Mouse (Mus musculus) megakaryocyte, adult 5-6 weeks (primary cell): ENCODE measurements around the gene Rsph6a. TPM values are rescaled to one million over a fixed set of nuclear protein-coding genes. Genes with fewer than 3 reads are reported as not detected.
A peak's percentile ranks its signal among the peaks of the same experiment; 100 is the strongest.

Source experiments
- ATAC-seq: 2 replicates; pipeline ENCODE4 v1.8.0; 2016; ENCODE audit warnings: mild to moderate bottlenecking, inconsistent platforms; ENCODE audit not compliant: poor library complexity, severe bottlenecking
- total RNA-seq, 2 experiments: library from RNA; stranded (forward) in 1 of 2; stranded (reverse) in 1 of 2; fragments of 153-499, 151-499 nt in 1 of 2; fragments of 221-1000, 200-1000 nt in 1 of 2; gene quantifications; 2 replicates each; pipeline versions ENCODE4 v1.2.3 to v1.2.4; 2015 to 2017

Rsph6a gene
- total RNA-seq, 2 experiments from 2014 or later = not detected

DNA sequence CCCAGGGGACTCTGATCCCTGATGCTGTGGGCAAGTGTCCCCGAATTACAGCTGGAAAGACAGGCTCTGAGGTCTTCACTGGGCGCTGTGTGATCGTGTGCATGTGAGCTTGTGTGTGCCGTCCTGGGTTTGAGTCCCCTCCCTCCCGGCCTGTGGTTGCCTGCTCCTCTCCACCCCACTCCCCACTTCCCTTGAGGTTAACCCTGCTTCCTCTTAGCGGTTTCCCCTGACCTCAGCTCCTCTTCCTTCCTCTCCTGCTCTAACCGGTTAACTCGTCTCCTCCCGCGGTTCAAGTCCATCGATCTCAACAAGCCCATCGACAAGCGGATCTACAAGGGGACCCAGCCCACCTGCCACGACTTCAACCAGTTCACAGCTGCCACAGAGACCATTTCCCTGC is 23.3 kb downstream of the Rsph6a start:
- ATAC-seq = peak; percentile 90

DNA sequence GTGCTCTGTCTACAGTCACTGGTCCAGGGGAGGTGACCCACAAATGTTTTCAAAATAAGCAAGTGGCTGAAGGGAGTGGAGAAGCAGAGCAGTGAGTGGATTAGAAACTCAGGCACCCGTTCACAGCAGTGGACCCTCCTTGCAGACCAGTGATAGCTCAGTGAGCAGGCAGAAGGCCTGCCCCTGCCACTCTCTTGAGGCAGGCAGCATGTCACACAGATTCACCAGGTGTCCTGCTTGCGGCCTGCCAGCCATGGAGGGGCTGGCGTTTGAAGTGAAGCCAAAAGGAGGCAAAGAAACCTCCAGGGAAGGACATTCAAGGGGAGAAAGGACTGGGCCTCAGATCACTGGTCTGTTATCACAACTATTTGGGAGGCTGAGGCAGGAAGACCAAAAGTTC is 24.2 kb downstream of the Rsph6a start:
- no peak for ATAC-seq

DNA sequence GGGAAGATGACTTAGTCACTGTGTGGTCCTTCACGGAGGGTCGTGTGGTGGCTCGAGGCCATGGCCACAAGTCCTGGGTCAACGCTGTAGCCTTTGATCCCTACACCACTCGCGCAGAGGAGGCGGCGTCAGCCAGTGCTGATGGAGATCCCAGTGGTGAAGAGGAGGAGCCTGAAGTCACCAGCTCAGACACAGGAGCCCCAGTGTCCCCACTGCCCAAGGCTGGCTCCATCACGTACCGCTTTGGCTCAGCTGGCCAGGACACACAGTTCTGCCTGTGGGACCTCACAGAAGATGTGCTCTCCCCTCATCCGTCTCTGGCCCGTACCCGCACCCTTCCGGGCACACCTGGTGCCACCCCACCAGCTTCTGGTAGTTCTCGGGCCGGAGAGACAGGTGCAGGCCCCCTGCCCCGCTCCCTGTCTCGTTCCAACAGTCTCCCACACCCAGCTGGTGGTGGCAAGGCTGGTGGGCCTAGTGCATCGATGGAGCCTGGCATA is 26.0 kb downstream of the Rsph6a start:
- no peak for ATAC-seq

DNA sequence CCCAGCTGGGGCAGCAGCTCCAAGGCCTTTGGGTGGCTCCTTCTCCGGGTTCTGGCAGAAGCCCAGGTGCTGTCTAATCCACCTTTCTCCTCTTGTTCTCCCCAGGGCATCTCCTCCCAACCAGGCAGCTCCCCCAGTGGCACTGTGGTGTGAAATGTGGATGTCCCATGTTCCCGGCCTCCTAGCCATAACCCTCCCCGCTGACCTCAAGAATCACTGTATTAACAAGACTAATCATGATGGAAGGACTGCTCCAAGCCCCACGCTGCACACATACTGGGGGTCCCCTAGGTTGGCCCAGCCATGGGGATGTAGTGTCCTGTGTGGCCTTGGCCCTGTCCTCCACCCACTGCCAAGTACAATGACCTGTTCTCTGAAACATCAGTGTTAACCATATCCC is 27.7 kb downstream of the Rsph6a start:
- ATAC-seq = no peak

DNA sequence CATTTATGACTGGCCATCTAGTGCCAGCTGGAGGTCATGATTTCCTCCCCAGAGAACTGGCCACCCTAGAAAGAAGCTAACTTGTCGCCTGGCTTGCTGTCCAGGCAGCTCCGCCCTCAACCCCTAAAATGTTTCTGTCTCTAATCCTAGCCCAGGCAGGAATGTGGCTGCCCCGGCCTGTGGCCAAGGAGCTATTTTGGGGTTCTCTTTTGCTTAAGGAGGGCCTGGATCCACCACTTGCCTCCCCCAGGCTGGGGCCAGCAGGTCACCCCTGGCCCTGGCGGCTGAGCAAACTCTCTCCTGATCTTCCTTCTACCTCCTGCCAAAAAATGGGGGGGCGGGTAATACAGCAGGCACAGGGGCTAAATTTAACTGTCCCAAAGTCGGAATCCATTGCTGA is 28.6 kb downstream of the Rsph6a start:
- no peak for ATAC-seq

DNA sequence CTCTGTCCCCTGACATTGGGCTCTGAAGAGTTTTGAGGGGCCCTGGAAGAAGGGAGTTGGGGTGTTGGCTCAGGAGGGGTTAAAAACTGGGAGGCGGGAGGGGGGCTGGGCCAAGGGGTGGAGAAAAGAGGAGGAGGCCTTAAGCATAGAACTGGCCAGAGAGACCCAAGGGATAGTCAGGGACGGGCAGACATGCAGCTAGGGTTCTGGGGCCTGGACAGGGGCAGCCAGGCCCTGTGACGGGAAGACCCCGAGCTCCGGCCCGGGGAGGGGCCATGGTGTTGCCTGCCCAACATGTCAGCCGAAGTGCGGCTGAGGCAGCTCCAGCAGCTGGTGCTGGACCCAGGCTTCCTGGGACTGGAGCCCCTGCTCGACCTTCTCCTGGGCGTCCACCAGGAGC is 29.2 kb downstream of the Rsph6a start, which contains the start of gene Dmpk:
TSS of gene Dmpk (plus strand) at position 149 of the 400 bp plus-strand sequence.
- ATAC-seq = no peak

DNA sequence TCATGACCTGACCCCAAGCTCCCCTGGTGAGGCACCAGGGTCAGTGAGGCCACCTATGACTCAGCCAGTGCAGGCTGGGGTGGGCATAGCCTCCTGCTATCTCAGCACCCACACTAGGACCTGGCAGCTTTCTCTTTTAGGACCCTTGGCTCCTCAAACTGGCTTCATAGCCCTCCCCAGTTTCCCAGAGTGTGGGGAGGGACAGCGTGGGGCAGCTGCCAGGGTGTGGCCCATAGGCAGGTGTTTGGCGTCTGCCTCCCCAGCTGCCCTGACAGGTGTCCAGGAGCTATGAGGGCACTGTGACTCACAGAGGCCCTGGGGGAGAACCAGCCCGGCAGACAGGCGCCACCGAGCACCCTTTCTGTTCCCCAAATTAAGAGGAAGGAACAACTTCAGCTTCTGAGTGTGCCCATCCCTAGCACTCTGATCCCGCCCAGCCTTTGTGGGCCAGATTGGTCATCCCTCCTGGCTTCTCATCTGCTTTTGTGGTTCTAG is 29.8 kb downstream of the Rsph6a start:
- ATAC-seq = peak; percentile 84

DNA sequence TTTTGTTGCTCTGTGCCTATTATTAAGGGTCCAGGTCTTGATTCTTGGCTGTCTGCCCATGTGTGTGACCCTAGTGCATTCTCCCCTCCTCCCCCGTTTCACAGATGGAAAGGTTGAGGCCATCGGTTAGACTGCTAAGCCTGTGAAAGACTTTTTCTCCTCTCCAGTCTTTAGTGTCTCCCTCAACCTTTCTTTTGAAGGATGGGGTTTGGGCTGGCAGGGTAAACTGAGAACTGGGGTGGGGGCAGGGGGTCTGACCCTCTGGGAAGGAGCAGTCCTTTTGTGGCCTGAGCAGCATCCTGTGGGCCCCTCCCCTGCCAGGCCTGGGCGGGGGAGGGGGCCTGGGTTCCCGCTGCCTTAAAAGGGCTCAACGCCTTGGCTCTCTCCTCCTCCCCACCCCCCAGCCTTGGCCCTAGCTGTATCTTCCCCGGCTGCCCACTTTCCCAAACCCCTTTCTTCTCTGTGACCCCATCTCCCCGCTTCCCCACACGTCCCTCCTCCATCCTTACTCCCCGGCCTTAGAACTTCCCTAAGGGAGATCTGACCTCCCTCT is 30.5 kb downstream of the Rsph6a start:
- no peak for ATAC-seq

DNA sequence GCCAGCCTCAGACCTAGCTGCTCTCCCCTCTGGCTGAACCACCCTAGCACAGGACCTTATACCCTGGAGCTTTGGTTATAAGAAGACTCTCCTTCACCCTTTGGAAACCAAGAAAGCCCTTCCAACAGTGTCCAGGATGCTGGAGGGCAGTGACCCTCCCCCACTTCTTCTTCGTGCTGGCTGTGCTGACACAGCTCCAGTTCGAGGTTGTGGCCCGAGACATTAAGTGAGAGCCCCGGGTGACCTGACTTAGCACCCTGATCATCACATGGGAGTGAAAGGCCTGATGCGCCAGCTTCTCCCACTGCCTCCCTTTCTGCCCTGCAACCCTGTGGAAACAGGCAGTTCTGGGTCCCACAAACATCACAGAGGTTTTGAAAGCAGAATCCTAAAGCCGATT is 31.0 kb downstream of the Rsph6a start:
- no peak for ATAC-seq

DNA sequence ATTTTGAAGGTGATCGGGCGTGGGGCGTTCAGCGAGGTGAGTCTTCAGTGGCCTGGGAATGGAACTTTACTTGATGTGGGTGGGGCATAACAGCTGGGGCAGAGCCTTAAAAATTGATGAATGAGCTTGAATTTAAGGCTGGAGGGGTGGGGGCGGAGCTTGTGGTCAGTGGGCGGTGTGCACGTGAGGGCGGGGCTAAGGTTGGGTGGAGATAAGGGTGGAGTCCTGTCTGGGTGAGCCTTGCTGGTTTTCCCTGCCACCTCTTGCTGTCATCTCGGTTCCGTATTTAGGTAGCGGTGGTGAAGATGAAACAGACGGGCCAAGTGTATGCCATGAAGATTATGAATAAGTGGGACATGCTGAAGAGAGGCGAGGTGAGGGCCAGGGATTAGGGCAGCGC is 31.6 kb downstream of the Rsph6a start:
- peak; percentile 70 for ATAC-seq

DNA sequence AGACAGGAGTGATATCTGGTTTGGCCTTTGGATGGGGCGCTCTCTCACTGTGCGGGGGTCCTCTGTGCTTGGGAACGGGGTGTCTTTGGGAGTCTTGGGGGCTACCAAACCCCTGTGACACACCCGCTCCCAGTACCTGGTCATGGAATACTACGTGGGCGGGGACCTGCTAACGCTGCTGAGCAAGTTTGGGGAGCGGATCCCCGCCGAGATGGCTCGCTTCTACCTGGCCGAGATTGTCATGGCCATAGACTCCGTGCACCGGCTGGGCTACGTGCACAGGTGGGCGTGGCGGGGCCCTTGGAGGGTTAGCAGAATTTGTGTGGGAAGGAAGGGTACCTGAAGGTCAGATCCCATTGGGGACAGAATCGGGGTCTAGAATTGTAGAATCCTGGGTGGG is 32.3 kb downstream of the Rsph6a start:
- ATAC-seq = no peak

DNA sequence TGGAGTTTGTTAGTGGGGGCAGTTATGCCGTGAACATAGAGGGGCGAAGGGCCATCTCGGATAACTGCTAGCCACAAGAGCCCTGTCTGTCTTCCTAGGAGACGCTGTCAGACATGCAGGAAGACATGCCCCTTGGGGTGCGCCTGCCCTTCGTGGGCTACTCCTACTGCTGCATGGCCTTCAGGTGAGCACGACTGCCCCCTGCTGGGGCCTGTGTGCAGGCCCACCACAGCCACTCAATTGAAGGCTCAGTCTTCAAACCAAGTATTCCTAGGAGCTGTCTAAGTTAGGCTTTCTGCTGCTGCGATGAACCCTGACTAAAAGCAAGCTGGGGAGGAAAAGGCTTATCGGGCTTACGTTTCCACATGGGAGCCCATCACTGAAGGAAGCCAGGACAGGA is 34.3 kb downstream of the Rsph6a start:
- peak; percentile 45 for ATAC-seq

DNA sequence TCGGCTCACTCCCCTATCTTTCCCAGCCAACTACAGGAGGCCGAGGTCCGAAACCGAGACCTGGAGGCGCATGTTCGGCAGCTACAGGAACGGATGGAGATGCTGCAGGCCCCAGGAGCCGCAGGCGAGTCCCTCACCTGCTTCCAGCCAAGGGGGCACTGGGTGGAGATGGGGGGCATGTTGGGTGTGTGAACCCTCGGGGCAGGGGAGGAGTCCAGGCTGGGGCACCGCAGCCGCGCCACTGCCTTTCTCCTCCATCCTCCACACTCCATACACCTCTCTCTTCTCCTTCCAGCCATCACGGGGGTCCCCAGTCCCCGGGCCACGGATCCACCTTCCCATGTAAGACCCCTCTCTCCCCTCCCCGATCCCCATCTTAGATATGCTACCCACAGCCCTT is 37.4 kb downstream of the Rsph6a start:
- ATAC-seq = no peak

DNA sequence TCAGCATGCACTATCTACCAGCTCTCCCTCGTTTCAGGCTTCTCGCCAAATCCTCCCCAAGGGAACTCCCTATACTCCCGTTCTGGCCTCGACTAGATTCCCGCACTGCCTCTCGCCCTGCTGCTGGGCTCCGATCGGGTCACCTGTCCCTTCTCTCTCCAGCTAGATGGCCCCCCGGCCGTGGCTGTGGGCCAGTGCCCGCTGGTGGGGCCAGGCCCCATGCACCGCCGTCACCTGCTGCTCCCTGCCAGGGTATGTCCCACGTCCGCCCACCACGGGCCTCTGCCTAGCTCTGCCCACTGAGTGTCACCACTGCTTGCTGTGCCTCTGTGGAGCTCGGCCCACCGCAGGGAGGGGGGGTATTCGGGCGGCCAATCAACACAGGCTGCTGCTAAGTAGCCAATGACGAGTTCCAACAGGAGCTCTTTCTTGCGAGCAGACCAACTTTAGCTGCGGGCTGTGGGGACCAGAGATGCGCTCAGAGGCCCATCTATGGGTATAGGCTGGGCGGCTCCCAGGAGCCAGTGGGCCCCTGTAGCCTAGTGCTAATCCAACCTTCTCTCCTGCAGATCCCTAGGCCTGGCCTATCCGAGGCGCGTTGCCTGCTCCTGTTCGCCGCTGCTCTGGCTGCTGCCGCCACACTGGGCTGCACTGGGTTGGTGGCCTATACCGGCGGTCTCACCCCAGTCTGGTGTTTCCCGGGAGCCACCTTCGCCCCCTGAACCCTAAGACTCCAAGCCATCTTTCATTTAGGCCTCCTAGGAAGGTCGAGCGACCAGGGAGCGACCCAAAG is 38.1 kb downstream of the Rsph6a start:
- no peak for ATAC-seq

DNA sequence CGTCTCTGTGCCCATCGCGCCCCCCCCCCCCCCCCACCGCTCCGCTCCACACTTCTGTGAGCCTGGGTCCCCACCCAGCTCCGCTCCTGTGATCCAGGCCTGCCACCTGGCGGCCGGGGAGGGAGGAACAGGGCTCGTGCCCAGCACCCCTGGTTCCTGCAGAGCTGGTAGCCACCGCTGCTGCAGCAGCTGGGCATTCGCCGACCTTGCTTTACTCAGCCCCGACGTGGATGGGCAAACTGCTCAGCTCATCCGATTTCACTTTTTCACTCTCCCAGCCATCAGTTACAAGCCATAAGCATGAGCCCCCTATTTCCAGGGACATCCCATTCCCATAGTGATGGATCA is 38.7 kb downstream of the Rsph6a start:
- ATAC-seq = peak; percentile 74

DNA sequence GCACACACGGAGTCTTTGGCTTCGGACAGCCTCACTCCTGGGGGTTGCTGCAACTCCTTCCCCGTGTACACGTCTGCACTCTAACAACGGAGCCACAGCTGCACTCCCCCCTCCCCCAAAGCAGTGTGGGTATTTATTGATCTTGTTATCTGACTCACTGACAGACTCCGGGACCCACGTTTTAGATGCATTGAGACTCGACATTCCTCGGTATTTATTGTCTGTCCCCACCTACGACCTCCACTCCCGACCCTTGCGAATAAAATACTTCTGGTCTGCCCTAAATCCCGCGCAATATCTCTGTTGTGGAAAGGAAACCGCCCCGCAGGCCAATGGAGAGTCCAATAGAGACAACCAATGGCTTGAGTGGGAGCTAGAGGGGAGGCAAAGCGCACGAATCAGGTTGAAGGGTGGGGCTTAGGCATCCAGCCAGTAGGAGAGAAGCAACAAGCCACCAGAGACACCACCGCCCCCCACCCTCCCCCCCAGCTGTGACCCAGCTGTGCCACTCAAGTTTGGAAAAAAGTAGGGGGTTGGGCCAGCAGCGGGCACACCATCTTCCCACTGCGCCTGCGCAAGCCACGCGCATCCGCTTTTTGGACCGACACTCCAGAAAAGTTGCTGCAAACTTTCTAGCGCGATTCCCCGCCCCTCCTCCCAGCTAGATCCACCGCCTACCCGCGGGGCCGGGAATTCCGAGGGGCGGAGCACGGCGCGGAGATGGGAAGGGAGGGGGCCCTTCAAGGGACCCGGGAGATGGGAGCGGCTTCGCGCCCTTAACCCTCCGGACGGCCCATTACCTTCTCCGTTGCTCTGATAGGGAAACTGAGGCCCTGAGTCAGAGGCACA is 39.3 kb downstream of the Rsph6a start:
- peak; percentile 62 for ATAC-seq

DNA sequence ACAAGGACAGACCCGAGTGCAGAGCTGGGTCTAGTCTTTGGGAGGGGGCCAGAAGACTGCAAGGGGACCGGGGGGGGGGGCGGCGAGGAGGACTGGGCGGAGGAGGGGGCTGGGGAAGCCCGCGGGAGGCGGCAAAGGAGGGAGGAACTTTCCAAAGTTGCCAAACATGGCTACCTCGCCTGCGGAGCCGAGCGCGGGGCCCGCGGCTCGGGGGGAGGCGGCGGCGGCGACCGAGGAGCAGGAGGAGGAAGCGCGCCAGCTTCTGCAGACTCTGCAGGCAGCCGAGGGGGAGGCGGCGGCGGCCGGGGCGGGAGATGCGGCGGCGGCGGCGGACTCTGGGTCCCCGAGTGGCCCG is 40.0 kb downstream of the Rsph6a start, which contains the start of gene Six5:
TSS of gene Six5 (plus strand) at position 124 of the 355 bp plus-strand sequence.
- ATAC-seq = no peak

DNA sequence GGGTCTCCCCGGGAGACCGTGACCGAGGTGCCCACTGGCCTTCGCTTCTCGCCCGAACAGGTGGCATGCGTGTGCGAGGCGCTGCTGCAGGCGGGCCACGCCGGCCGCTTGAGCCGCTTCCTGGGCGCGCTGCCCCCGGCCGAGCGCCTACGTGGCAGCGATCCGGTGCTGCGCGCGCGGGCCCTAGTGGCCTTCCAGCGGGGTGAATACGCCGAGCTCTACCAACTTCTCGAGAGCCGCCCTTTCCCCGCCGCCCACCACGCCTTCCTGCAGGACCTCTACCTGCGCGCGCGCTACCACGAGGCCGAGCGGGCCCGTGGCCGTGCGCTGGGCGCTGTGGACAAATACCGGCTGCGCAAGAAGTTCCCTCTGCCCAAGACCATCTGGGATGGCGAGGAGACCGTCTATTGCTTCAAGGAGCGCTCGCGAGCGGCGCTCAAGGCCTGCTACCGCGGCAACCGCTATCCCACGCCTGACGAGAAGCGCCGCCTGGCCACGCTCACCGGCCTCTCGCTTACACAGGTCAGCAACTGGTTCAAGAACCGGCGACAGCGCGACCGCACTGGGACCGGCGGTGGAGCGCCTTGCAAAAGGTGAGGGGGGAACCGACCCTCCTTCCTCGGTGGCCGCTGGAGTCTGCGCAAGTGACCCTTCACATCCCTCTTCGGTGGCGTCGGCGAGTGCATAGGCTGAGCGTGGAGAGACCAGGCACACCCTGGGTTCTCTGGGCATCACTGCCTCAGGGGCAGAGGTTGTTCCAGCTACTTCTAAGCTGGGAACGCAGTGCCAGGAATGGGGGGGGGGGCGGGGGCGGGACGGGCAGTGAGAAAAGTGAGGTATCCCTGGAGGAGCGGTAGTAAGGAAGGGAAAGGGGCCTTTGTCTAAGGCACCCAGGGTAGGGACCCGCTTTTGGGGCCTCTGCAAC is 40.6 kb downstream of the Rsph6a start:
- 0 out of 2 replicates have a peak, but pooled peaks have one; percentile 7 for ATAC-seq

DNA sequence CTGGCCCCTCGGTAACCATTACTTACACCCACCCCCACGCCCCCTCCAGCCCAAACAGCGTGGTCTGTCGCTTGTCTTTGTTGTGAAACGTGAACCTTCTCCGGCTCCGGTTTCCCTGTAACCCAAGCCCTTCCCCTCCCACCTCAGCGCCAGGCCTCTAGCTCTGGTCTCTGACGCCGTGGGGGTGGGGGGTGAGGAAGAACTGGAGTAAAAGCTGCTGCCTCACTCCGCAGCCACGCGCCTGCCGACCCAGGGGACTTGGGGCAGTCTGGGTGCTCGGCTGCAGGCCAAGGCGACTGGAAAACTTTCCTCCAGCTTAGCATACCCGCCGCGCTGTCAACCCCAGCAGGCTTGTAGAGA is 41.2 kb downstream of the Rsph6a start:
- ATAC-seq = no peak

DNA sequence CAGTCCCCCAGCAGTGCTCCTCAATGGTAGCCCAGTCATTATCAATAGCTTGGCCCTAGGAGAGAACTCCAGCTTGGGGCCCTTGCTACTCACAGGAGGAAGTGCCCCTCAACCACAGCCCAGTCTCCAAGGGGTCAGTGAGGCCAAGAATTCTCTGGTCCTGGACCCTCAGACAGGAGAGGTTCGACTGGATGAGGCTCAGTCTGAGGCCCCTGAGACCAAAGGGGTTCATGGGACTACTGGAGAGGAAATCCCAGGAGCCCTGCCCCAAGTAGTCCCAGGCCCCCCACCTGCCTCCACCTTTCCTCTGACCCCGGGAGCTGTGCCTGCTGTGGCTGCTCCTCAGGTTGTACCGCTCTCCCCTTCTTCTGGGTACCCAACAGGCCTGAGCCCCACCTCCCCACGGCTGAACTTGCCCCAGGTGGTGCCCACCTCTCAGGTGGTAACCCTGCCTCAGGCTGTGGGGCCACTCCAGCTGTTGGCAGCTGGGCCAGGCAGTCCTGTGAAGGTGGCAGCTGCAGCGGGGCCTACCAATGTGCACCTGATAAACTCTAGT is 42.0 kb downstream of the Rsph6a start:
- no peak for ATAC-seq
